Mouse (Mus musculus): ENCODE results near the gene Gsdma3. TPM values are rescaled to one million over a fixed set of nuclear protein-coding genes. Genes with fewer than 3 reads are reported as not detected.
"Not testable (repeated sequence)": the region's sequence is repeated elsewhere in the genome, so short reads cannot be mapped to it uniquely, and the experiment has no call there.

Gene Gsdma3
- polyA plus RNA-seq, 1 experiment: not detected

GRCm38 (mm10) chr11:98595473-98595872, 30.7 kb upstream of the Gsdma3 start:
- no peak overlapping the region for H3K4me3 ChIP-seq (ENCODE audit: insufficient read depth, low read length)
- TF ChIP-seq POLR2A (IDR thresholded peaks at IDR 0.05; ENCODE audit: extremely low read depth, insufficient read depth, low read length) (no peak), CTCF (IDR thresholded peaks at IDR 0.05; ENCODE audit: extremely low read depth, insufficient read depth, low read length) (no peak)
- no peaks in the 10 kb centered on the region for H3K4me1 ChIP-seq (ENCODE audit: control insufficient read depth, insufficient read depth, low read length)
- no peak overlapping the region for H3K27ac ChIP-seq (ENCODE audit: insufficient read depth, low read length)

DNA sequence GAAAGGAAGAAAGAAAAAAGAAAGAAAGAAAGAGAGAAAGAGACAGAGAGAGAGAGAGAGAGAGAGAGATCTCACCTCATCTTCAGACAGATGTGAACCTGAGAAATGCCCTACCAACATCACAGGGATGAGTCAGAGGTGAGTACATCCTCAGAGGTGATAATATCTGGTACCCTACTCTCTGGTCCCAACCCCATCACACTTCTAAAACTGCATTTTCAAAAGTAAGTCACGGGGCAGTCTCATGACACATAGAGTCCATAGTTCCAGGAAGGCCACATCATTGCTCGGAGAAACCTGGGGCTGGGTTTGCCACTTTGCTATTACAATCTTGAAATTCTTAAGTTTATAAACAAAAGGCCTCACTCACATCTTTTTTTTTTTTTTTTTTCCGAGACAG, 30.2 kb upstream of the Gsdma3 start:
- Histone ChIP-seq H3K27ac (ENCODE audit: insufficient read depth, low read length) (no peak overlapping the region), H3K4me1 (ENCODE audit: control insufficient read depth, insufficient read depth, low read length) (no peaks in the 10 kb centered on the region), H3K4me3 (ENCODE audit: insufficient read depth, low read length) (no peak overlapping the region)
- TF ChIP-seq CTCF (IDR thresholded peaks at IDR 0.05; ENCODE audit: extremely low read depth, insufficient read depth, low read length) (no peak), POLR2A (IDR thresholded peaks at IDR 0.05; ENCODE audit: extremely low read depth, insufficient read depth, low read length) (no peak)

- no peak overlapping the region for H3K27ac ChIP-seq (ENCODE audit: insufficient read depth, low read length)
These were observed 28.8 kb upstream of the Gsdma3 start for GRCm38 (mm10) chr11:98597363-98597762.

DNA sequence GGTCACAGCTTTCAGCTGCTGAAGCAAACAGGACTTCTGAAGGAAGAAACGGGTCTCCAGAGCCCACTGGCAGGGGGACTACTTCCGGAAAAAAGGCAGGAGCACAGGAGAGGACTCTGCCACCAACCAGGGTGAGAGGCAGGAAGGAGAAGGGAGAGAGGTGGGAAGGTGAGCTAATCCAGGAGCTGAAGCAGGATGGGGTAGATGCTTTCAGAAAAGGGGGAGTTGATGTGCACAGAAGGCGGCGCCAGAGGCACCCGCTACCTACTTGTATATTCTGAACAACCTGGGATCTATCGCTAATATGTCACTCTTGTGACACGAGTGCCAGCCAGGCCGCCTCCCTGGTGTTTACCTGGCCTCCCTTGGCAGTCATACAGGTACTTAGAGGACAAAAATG, 28.2 kb upstream of the Gsdma3 start, which contains the start of gene Lrrc3c:
TSS of gene Lrrc3c (plus strand) at position 301 of the 400 bp plus-strand sequence.
- Histone ChIP-seq H3K4me3 (ENCODE audit: insufficient read depth, low read length) (no peak within 1 kb of the TSS), H3K27ac (ENCODE audit: insufficient read depth, low read length) (no peak within 1 kb of the TSS), H3K4me1 (ENCODE audit: control insufficient read depth, insufficient read depth, low read length) (no peaks in the 10 kb centered on the region)
- TF ChIP-seq POLR2A (IDR thresholded peaks at IDR 0.05; ENCODE audit: extremely low read depth, insufficient read depth, low read length): no peak
- no peak for TF ChIP-seq CTCF (IDR thresholded peaks at IDR 0.05; ENCODE audit: extremely low read depth, insufficient read depth, low read length)

More at GRCm38 (mm10) chr11:98597363-98597762, 28.8 kb upstream of the Gsdma3 start:
- TF ChIP-seq POLR2A (IDR thresholded peaks at IDR 0.05; ENCODE audit: extremely low read depth, insufficient read depth, low read length) (no peak), CTCF (IDR thresholded peaks at IDR 0.05; ENCODE audit: extremely low read depth, insufficient read depth, low read length) (peak; percentile 51)
- Histone ChIP-seq H3K4me3 (ENCODE audit: insufficient read depth, low read length) (no peak overlapping the region), H3K4me1 (ENCODE audit: control insufficient read depth, insufficient read depth, low read length) (no peaks in the 10 kb centered on the region)

- H3K4me1 ChIP-seq (ENCODE audit: control insufficient read depth, insufficient read depth, low read length): no peaks in the 10 kb centered on the region
- no peak overlapping the region for H3K4me3 ChIP-seq (ENCODE audit: insufficient read depth, low read length)
- no peak overlapping the region for H3K27ac ChIP-seq (ENCODE audit: insufficient read depth, low read length)
- TF ChIP-seq POLR2A (IDR thresholded peaks at IDR 0.05; ENCODE audit: extremely low read depth, insufficient read depth, low read length): no peak
- TF ChIP-seq CTCF (IDR thresholded peaks at IDR 0.05; ENCODE audit: extremely low read depth, insufficient read depth, low read length): no peak
These were observed 27.3 kb upstream of the Gsdma3 start for GRCm38 (mm10) chr11:98598851-98599290.

DNA sequence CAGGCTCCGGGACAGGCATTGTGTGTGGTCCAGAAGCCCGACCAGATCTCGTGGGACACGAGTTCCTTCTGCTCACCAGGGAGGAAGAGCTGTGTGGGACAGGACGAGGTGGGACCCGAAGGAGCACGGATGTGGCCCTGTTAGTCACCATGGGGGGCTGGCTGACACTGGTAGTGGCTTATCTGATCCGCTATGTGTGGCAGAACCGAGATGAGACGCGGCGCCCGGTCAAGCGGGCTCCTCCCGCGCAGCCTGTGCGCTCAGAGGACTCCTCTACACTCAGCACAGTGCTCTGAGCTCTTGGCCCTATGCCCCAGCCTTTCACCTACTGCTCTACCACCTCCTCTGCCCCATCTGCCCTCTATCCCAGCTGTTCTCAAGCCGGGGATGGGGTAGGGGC, 26.9 kb upstream of the Gsdma3 start:
- Histone ChIP-seq H3K4me3 (ENCODE audit: insufficient read depth, low read length) (no peak overlapping the region), H3K27ac (ENCODE audit: insufficient read depth, low read length) (no peak overlapping the region), H3K4me1 (ENCODE audit: control insufficient read depth, insufficient read depth, low read length) (no peaks in the 10 kb centered on the region)
- TF ChIP-seq POLR2A (IDR thresholded peaks at IDR 0.05; ENCODE audit: extremely low read depth, insufficient read depth, low read length) (no peak), CTCF (IDR thresholded peaks at IDR 0.05; ENCODE audit: extremely low read depth, insufficient read depth, low read length) (no peak)

GRCm38 (mm10) chr11:98602090-98602690, 24.0 kb upstream of the Gsdma3 start:
- H3K4me3 ChIP-seq (ENCODE audit: insufficient read depth, low read length): no peak overlapping the region

DNA sequence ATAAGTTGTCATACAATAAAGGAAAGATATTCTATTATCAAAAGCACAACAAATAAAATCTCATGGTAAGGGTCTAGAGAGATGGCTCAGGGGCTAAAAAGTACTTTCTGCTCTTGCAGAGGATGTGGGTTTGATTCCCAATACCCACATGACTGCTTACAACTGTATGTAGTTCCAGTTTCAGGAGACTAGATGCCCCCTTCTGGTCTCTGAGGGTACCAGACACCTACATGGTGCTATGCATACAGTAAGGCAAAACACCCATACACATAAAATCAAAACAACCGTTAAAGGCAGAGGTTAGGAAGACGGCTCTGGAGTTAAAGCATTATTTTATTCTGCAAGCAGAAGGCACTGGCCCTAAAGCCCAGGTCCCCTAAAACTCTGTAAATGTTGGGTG, 22.2 kb upstream of the Gsdma3 start:
- TF ChIP-seq POLR2A (IDR thresholded peaks at IDR 0.05; ENCODE audit: extremely low read depth, insufficient read depth, low read length): no peak
- TF ChIP-seq CTCF (IDR thresholded peaks at IDR 0.05; ENCODE audit: extremely low read depth, insufficient read depth, low read length): no peak
- no peak overlapping the region for H3K27ac ChIP-seq (ENCODE audit: insufficient read depth, low read length)
- no peak overlapping the region for H3K4me3 ChIP-seq (ENCODE audit: insufficient read depth, low read length)
- no peaks in the 10 kb centered on the region for H3K4me1 ChIP-seq (ENCODE audit: control insufficient read depth, insufficient read depth, low read length)

More at GRCm38 (mm10) chr11:98602090-98602690, 24.0 kb upstream of the Gsdma3 start:
- Histone ChIP-seq H3K27ac (ENCODE audit: insufficient read depth, low read length) (no peak overlapping the region), H3K4me1 (ENCODE audit: control insufficient read depth, insufficient read depth, low read length) (no peaks in the 10 kb centered on the region)
- TF ChIP-seq CTCF (IDR thresholded peaks at IDR 0.05; ENCODE audit: extremely low read depth, insufficient read depth, low read length) (no peak), POLR2A (IDR thresholded peaks at IDR 0.05; ENCODE audit: extremely low read depth, insufficient read depth, low read length) (no peak)

DNA sequence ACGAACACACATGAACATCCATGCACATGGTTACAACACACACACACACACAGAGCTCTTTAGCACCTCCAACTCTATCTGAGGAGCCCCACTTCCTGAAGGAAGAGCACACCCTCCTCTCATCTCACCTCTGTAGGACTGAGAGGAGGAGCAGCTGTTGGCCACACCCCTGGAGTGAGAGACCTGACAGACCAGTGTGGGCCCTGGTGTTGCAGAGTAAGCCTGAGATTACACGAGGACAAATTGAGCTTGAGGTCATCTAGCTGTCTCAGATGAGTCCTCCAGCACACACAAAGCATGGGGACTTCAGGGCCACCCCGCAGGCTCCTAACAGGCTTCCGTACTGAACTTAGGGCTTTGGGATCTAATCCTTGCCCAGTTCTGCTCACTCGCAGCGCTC, 21.2 kb upstream of the Gsdma3 start:
- not testable (repeated sequence) for H3K4me3 ChIP-seq (ENCODE audit: insufficient read depth, low read length); H3K27ac ChIP-seq (ENCODE audit: insufficient read depth, low read length); H3K4me1 ChIP-seq (ENCODE audit: control insufficient read depth, insufficient read depth, low read length)

DNA sequence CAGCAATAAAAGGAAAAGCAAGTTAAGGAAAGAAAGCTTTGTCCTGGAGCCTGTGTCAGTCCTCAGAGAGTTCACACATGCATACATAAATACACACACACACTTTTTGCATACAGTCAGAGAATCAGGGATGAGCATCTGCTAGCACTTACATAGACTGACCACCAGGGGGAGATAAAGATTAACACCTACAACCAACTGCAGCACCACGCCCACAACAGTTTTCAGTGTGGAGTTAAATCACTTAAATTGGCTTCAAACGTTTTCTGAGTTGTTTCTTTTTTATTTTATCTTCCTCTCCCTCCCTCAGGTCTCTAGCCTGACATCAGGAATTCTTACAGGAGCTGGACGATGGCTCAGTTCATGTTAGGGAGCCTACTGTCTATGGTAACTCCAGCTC, 19.4 kb upstream of the Gsdma3 start:
- Histone ChIP-seq H3K27ac (ENCODE audit: insufficient read depth, low read length) (no peak overlapping the region), H3K4me3 (ENCODE audit: insufficient read depth, low read length) (no peak overlapping the region), H3K4me1 (ENCODE audit: control insufficient read depth, insufficient read depth, low read length) (no peaks in the 10 kb centered on the region)
- TF ChIP-seq CTCF (IDR thresholded peaks at IDR 0.05; ENCODE audit: extremely low read depth, insufficient read depth, low read length) (peak; percentile 64), POLR2A (IDR thresholded peaks at IDR 0.05; ENCODE audit: extremely low read depth, insufficient read depth, low read length) (no peak)

Measured in cortical plate, adult 2 months (tissue).